Mouse (Mus musculus): ENCODE results near the gene Opa3.

DNA sequence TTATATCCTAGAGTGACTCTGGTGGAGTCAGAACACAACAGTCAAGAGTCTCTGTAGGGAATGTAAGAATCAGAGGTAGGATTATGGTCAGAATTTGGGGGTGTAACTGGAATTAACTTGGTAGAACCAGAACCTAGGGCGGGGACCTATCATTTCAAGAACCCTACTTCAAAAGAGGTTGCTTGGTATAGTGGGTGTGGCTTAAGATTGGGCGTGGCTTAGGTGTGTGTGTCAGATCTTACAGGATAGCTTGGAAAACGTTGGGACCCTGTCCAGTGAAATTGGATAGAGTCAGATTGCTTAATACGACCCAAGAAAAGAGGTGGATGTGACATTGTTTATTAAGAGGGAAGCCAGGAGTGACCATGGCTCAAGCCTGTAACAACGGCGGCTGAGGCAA, 48.2 kb upstream of the Opa3 start:
- TF ChIP-seq KAT2A (IDR thresholded peaks at IDR 0.05; ENCODE audit: insufficient replicate concordance, low read length) (no peak), SIN3A (IDR thresholded peaks at IDR 0.05; ENCODE audit: low read length) (no peak), ZNF384 (IDR thresholded peaks at IDR 0.05; ENCODE audit: low read depth, low read length) (no peak), MAFK (IDR thresholded peaks at IDR 0.05; ENCODE audit: insufficient replicate concordance, low read length) (no peak), CTCF (conservative IDR thresholded peaks at IDR 0.05 in 1 of 2, IDR thresholded peaks at IDR 0.05 in 1 of 2; ENCODE audit: low read depth in 2 of 2, low read length in 2 of 2) (no peak), E2F4 (IDR thresholded peaks at IDR 0.05; ENCODE audit: insufficient replicate concordance, low read depth, low read length) (no peak), POLR2A (IDR thresholded peaks at IDR 0.05; ENCODE audit: low read depth, low read length) (no peak), MYC (IDR thresholded peaks at IDR 0.05; ENCODE audit: low read depth, low read length) (no peak), POLR2AphosphoS2 (IDR thresholded peaks at IDR 0.05; ENCODE audit: low read depth, low read length) (no peak), CHD1 (IDR thresholded peaks at IDR 0.05; ENCODE audit: low read depth, low read length) (no peak)
